Mouse (Mus musculus): Measurements from ENCODE around the gene Rnf224. TPM values are rescaled to one million over a fixed set of nuclear protein-coding genes. Genes with fewer than 3 reads are reported as not detected.

The Rnf224 gene
- 0.51 and 0.91 TPM in 2 replicates for polyA plus RNA-seq (2015; fragmentation: Nextera tagmentation; extraction: Ambion mirVana)

GRCm38 (mm10) chr2:25236614-25237013 lies at the start of gene Rnf224:
Gene Rnf224, minus strand, starts transcription at chr2:25236787.
- no peaks in the 10 kb centered on the region for H3K27me3 ChIP-seq (ENCODE audit: control insufficient read depth, insufficient read depth, low read length)
- WGBS, result 33% methylated on average over 8 of the region's 8 CpGs
- ATAC-seq (ENCODE audit: low FRiP score, low TSS enrichment) (no peak), DNase-seq (ENCODE audit: low spot score) (no peak)
- 0 out of 2 replicates have a peak within 1 kb of the TSS, but pooled peaks have one; percentile 27 for H3K9ac ChIP-seq (ENCODE audit: low read length)
- no peak within 1 kb of the TSS for H3K4me3 ChIP-seq (ENCODE audit: low read depth, low read length)
- H3K27ac ChIP-seq (replicated peaks), result peak within 1 kb of the TSS; percentile 91
- TF ChIP-seq EP300 (optimal IDR thresholded peaks at IDR 0.05), result no peak
- TF ChIP-seq CTCF (IDR thresholded peaks at IDR 0.05; ENCODE audit: low read depth), result no peak
- H3K4me2 ChIP-seq (replicated peaks; ENCODE audit: low read depth), result 0 out of 2 replicates have a peak within 1 kb of the TSS, but pooled peaks have one; percentile 17
- H3K36me3 ChIP-seq (ENCODE audit: control insufficient read depth, insufficient read depth, low read length), result no peaks in the 10 kb centered on the region
- H3K4me1 ChIP-seq (replicated peaks; ENCODE audit: control insufficient read depth, insufficient read depth), result peaks cover 4% of the 10 kb centered on the region; the same call in 1 of the 2 replicates
- H3K9me3 ChIP-seq (ENCODE audit: control insufficient read depth, low read length), result no peaks in the 10 kb centered on the region

DNA sequence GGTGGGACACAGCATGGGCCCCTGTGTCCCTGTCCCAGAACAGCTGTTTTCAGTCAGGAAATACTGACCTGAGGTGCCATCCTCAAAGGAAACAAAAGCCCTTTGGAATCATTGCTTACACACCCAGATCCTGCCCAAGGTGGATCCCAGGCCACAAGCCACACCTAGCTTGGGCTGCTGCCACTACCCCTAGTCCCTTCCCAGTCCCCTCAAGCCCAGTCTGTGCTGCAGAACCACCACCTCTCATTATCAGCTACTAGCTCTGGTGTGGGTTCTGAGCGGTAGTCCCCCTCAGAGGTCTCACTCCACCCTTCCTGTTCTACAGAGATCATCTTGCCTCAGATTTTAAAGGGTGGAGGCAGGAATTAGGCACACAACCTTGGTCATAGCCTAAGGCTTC lies 49.7 kb upstream of the Rnf224 start:
- Histone ChIP-seq H3K27me3 (ENCODE audit: control insufficient read depth, insufficient read depth, low read length) (peaks cover 2% of the 10 kb centered on the region; the same call in 1 of the 2 replicates), H3K36me3 (ENCODE audit: control insufficient read depth, insufficient read depth, low read length) (peaks cover 17% of the 10 kb centered on the region), H3K27ac (replicated peaks) (peak overlapping the region; percentile 94), H3K9ac (ENCODE audit: low read length) (no peak overlapping the region), H3K9me3 (ENCODE audit: control insufficient read depth, low read length) (no peaks in the 10 kb centered on the region), H3K4me2 (replicated peaks; ENCODE audit: low read depth) (no peak overlapping the region), H3K4me1 (replicated peaks; ENCODE audit: control insufficient read depth, insufficient read depth) (peaks cover 8% of the 10 kb centered on the region; the same call in 1 of the 2 replicates), H3K4me3 (ENCODE audit: low read depth, low read length) (no peak overlapping the region)
- TF ChIP-seq CTCF (IDR thresholded peaks at IDR 0.05; ENCODE audit: low read depth) (no peak), EP300 (optimal IDR thresholded peaks at IDR 0.05) (no peak)
- DNase-seq (ENCODE audit: low spot score) (peak; percentile 64), ATAC-seq (ENCODE audit: low FRiP score, low TSS enrichment) (peak; percentile 33)
- 33% methylated on average over 1 of the region's 1 CpGs for WGBS

GRCm38 (mm10) chr2:25285551-25285950 lies 49.0 kb upstream of the Rnf224 start:
- Histone ChIP-seq H3K27me3 (ENCODE audit: control insufficient read depth, insufficient read depth, low read length) (0 out of 2 replicates have a peak, but pooled peaks cover 2% of the 10 kb centered on the region), H3K27ac (replicated peaks) (peak overlapping the region; percentile 94), H3K4me2 (replicated peaks; ENCODE audit: low read depth) (no peak overlapping the region), H3K36me3 (ENCODE audit: control insufficient read depth, insufficient read depth, low read length) (peaks cover 23% of the 10 kb centered on the region), H3K9me3 (ENCODE audit: control insufficient read depth, low read length) (no peaks in the 10 kb centered on the region), H3K4me3 (ENCODE audit: low read depth, low read length) (no peak overlapping the region), H3K4me1 (replicated peaks; ENCODE audit: control insufficient read depth, insufficient read depth) (peaks cover 8% of the 10 kb centered on the region; the same call in 1 of the 2 replicates), H3K9ac (ENCODE audit: low read length) (no peak overlapping the region)
- DNase-seq (ENCODE audit: low spot score) (no peak), ATAC-seq (ENCODE audit: low FRiP score, low TSS enrichment) (no peak)
- TF ChIP-seq CTCF (IDR thresholded peaks at IDR 0.05; ENCODE audit: low read depth) (no peak), EP300 (optimal IDR thresholded peaks at IDR 0.05) (no peak)
- 63% methylated on average over 2 of the region's 2 CpGs for WGBS

GRCm38 (mm10) chr2:25278928-25279882 lies 42.6 kb upstream of the Rnf224 start:
- H3K36me3 ChIP-seq (ENCODE audit: control insufficient read depth, insufficient read depth, low read length), result peaks cover 51% of the 10 kb centered on the region
- no peaks in the 10 kb centered on the region for H3K4me1 ChIP-seq (replicated peaks; ENCODE audit: control insufficient read depth, insufficient read depth)
- H3K27me3 ChIP-seq (ENCODE audit: control insufficient read depth, insufficient read depth, low read length), result no peaks in the 10 kb centered on the region
- H3K9ac ChIP-seq (ENCODE audit: low read length), result no peak overlapping the region
- no peak overlapping the region for H3K27ac ChIP-seq (replicated peaks)
- DNase-seq (ENCODE audit: low spot score) (peak; percentile 93), ATAC-seq (ENCODE audit: low FRiP score, low TSS enrichment) (peak; percentile 72)
- no peak overlapping the region for H3K4me3 ChIP-seq (ENCODE audit: low read depth, low read length)
- no peaks in the 10 kb centered on the region for H3K9me3 ChIP-seq (ENCODE audit: control insufficient read depth, low read length)
- WGBS, result 61% methylated on average over 13 of the region's 13 CpGs
- TF ChIP-seq EP300 (optimal IDR thresholded peaks at IDR 0.05) (no peak), CTCF (IDR thresholded peaks at IDR 0.05; ENCODE audit: low read depth) (peak; percentile 96)
- no peak overlapping the region for H3K4me2 ChIP-seq (replicated peaks; ENCODE audit: low read depth)

DNA sequence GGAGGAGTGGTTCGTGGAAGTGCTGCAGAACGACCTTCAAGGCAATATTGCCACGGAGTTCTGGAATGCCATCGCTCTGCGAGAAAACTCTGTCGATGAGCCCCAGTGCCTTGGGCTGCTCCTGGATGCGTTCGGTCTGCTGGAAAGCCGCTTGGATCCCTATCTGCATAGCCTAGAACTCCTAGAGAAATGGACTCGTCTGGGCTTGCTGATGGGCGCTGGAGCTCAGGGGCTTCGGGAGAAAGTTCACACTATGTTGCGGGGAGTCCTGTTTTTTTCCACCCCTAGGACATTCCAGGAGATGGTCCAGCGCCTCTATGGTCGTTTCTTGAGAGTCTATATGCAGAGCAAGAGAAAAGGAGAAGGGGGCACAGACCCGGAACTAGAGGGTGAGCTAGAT lies 36.4 kb upstream of the Rnf224 start:
- no peaks in the 10 kb centered on the region for H3K9me3 ChIP-seq (ENCODE audit: control insufficient read depth, low read length)
- peak overlapping the region; percentile 74 for H3K4me3 ChIP-seq (ENCODE audit: low read depth, low read length)
- peak overlapping the region; percentile 95 for H3K4me2 ChIP-seq (replicated peaks; ENCODE audit: low read depth)
- peaks cover 23% of the 10 kb centered on the region for H3K36me3 ChIP-seq (ENCODE audit: control insufficient read depth, insufficient read depth, low read length)
- no peaks in the 10 kb centered on the region for H3K27me3 ChIP-seq (ENCODE audit: control insufficient read depth, insufficient read depth, low read length)
- peak overlapping the region; percentile 87 for H3K9ac ChIP-seq (ENCODE audit: low read length)
- TF ChIP-seq CTCF (IDR thresholded peaks at IDR 0.05; ENCODE audit: low read depth) (no peak), EP300 (optimal IDR thresholded peaks at IDR 0.05) (no peak)
- WGBS, result 27% methylated on average over 16 of the region's 16 CpGs
- H3K27ac ChIP-seq (replicated peaks), result peak overlapping the region; percentile 84
- no peak for DNase-seq (ENCODE audit: low spot score)
- no peak for ATAC-seq (ENCODE audit: low FRiP score, low TSS enrichment)
- peaks cover 9% of the 10 kb centered on the region; the same call in 1 of the 2 replicates for H3K4me1 ChIP-seq (replicated peaks; ENCODE audit: control insufficient read depth, insufficient read depth)

Measured in stomach, postnatal 0 days (tissue).